Mouse (Mus musculus) hindbrain, embryonic 15.5 days (tissue): ENCODE results near the gene 2810408A11Rik. TPM values are rescaled to one million over a fixed set of nuclear protein-coding genes. Genes with fewer than 3 reads are reported as not detected.

Source experiments
- ATAC-seq: fragments of 200-750 bp; cut with Nextera tagmentation; 2 replicates; pipeline ENCODE4 v1.8.0; 2017; ENCODE audit warnings: low read depth, moderate number of reproducible peaks, moderate TSS enrichment; ENCODE audit not compliant: low FRiP score
- H3K27ac ChIP-seq: fragments of 300-500 bp; sonication (generic); replicated peaks from 2 replicates; pipeline ENCODE4 v1.5.1; 2015; ENCODE audit warnings: mild to moderate bottlenecking, inconsistent platforms
- H3K27me3 ChIP-seq: fragments of 300-500 bp; sonication (generic); 2 replicates; pipeline ENCODE4 v1.6.1; 2015; ENCODE audit warnings: control low read depth, inconsistent platforms
- H3K36me3 ChIP-seq: fragments of 300-500 bp; sonication (generic); 2 replicates; pipeline ENCODE4 v1.6.1; 2015; ENCODE audit warnings: control low read depth, inconsistent platforms
- H3K4me1 ChIP-seq: fragments of 300-500 bp; sonication (generic); replicated peaks from 2 replicates; pipeline ENCODE4 v1.6.1; 2015; ENCODE audit warnings: control low read depth, inconsistent platforms
- H3K4me2 ChIP-seq: fragments of 300-500 bp; sonication (generic); 2 replicates; pipeline ENCODE4 v1.6.1; 2015; ENCODE audit warnings: moderate library complexity, mild to moderate bottlenecking, inconsistent platforms
- H3K4me3 ChIP-seq: fragments of 300-500 bp; sonication (generic); 2 replicates; pipeline ENCODE4 v1.5.1; 2015; ENCODE audit warnings: mild to moderate bottlenecking, inconsistent platforms
- H3K9ac ChIP-seq: fragments of 300-500 bp; sonication (generic); 2 replicates; pipeline ENCODE4 v1.6.1; 2015; ENCODE audit warnings: inconsistent platforms
- H3K9me3 ChIP-seq: fragments of 300-500 bp; sonication (generic); 2 replicates; pipeline ENCODE4 v1.6.1; 2016; ENCODE audit warnings: control low read depth, inconsistent platforms
- WGBS: fragments of 180-500 bp; shearing (Covaris S2); methylation state at CpG from one replicate; pipeline ENCODE4 v1.1.7; 2015; 5-methylcytosine and 5-hydroxymethylcytosine counted together
- polyA plus RNA-seq: library from polyadenylated mRNA; unstranded; fragments of >200 nt; fragmentation: Nextera tagmentation; extraction: Ambion mirVana; gene quantifications from 2 replicates; pipeline ENCODE4 v1.2.1, GENCODE M21; 2015

The 2810408A11Rik gene
- polyA plus RNA-seq, 1 experiment from 2014 or later = 8.8 TPM

- Histone ChIP-seq H3K4me2 (no peak overlapping the region), H3K4me1 (peaks cover 13% of the 10 kb centered on the region), H3K9ac (no peak overlapping the region), H3K27me3 (no peaks in the 10 kb centered on the region), H3K9me3 (no peaks in the 10 kb centered on the region), H3K36me3 (peaks cover 93% of the 10 kb centered on the region), H3K4me3 (no peak overlapping the region), H3K27ac (no peak overlapping the region)
- WGBS = 95% methylated on average over 11 of the region's 11 CpGs
- ATAC-seq = no peak
These were observed 7.9 kb upstream of the 2810408A11Rik start for GRCm38 (mm10) chr11:69908645-69909044.

- Histone ChIP-seq H3K9ac (no peak overlapping the region), H3K27me3 (no peaks in the 10 kb centered on the region), H3K9me3 (no peaks in the 10 kb centered on the region), H3K36me3 (peaks cover 58% of the 10 kb centered on the region), H3K4me2 (no peak overlapping the region), H3K4me1 (peaks cover 24% of the 10 kb centered on the region), H3K27ac (no peak overlapping the region), H3K4me3 (no peak overlapping the region)
- ATAC-seq = no peak
- WGBS = 94% methylated on average over 9 of the region's 9 CpGs
These were observed 3.5 kb upstream of the 2810408A11Rik start for GRCm38 (mm10) chr11:69904311-69904710.

- Histone ChIP-seq H3K4me3 (peak overlapping the region; percentile 91), H3K36me3 (peaks cover 45% of the 10 kb centered on the region), H3K9me3 (no peaks in the 10 kb centered on the region), H3K27me3 (no peaks in the 10 kb centered on the region), H3K4me2 (peak overlapping the region; percentile 88), H3K4me1 (peaks cover 34% of the 10 kb centered on the region), H3K27ac (no peak overlapping the region), H3K9ac (peak overlapping the region; percentile 94; the same call in 1 of the 2 replicates)
- ATAC-seq = no peak
- 89% methylated on average over 13 of the region's 13 CpGs for WGBS
These were observed 2.2 kb upstream of the 2810408A11Rik start for GRCm38 (mm10) chr11:69902972-69903371.

- Histone ChIP-seq H3K36me3 (peaks cover 35% of the 10 kb centered on the region), H3K9ac (peak overlapping the region; percentile 94), H3K4me2 (peak overlapping the region; percentile 88), H3K27me3 (no peaks in the 10 kb centered on the region), H3K9me3 (no peaks in the 10 kb centered on the region), H3K4me3 (peak overlapping the region; percentile 91), H3K4me1 (peaks cover 34% of the 10 kb centered on the region), H3K27ac (peak overlapping the region; percentile 97)
- under 1% methylated on average over 39 of the region's 39 CpGs for WGBS
- ATAC-seq = peak; percentile 1; the same call in 1 of the 2 replicates
These were observed 1.2 kb upstream of the 2810408A11Rik start for GRCm38 (mm10) chr11:69901993-69902392.

- Histone ChIP-seq H3K4me2 (peak overlapping the region; percentile 88), H3K4me3 (peak overlapping the region; percentile 91), H3K27me3 (no peaks in the 10 kb centered on the region), H3K27ac (peak overlapping the region; percentile 97), H3K9ac (peak overlapping the region; percentile 94), H3K36me3 (peaks cover 30% of the 10 kb centered on the region), H3K9me3 (no peaks in the 10 kb centered on the region), H3K4me1 (peaks cover 34% of the 10 kb centered on the region)
- WGBS = 0% methylated on average over 38 of the region's 42 CpGs
- peak; percentile 76 for ATAC-seq
These were observed 639 bp upstream of the 2810408A11Rik start for GRCm38 (mm10) chr11:69901406-69901846.

GRCm38 (mm10) chr11:69899870-69900269 lies 917 bp downstream of the 2810408A11Rik start:
- Histone ChIP-seq H3K9ac (peak overlapping the region; percentile 94), H3K27me3 (no peaks in the 10 kb centered on the region), H3K4me2 (peak overlapping the region; percentile 88), H3K4me1 (peaks cover 34% of the 10 kb centered on the region), H3K36me3 (peaks cover 15% of the 10 kb centered on the region), H3K9me3 (no peaks in the 10 kb centered on the region), H3K4me3 (peak overlapping the region; percentile 91), H3K27ac (peak overlapping the region; percentile 97)
- no peak for ATAC-seq
- WGBS = 14% methylated on average over 4 of the region's 4 CpGs

GRCm38 (mm10) chr11:69895291-69895690 lies 5.5 kb downstream of the 2810408A11Rik start, which contains the start of gene Acap1:
TSS of gene Acap1 (minus strand) at chr11:69895539.
- no peak within 1 kb of the TSS for H3K4me3 ChIP-seq
- H3K27ac ChIP-seq = no peak within 1 kb of the TSS
- no peaks in the 10 kb centered on the region for H3K36me3 ChIP-seq
- no peak within 1 kb of the TSS for H3K4me2 ChIP-seq
- no peak for ATAC-seq
- peaks cover 17% of the 10 kb centered on the region for H3K4me1 ChIP-seq
- no peaks in the 10 kb centered on the region for H3K9me3 ChIP-seq
- no peaks in the 10 kb centered on the region for H3K27me3 ChIP-seq
- no peak within 1 kb of the TSS for H3K9ac ChIP-seq
- 78% methylated on average over 4 of the region's 4 CpGs for WGBS

- Histone ChIP-seq H3K4me2 (no peak overlapping the region), H3K4me3 (no peak overlapping the region), H3K4me1 (peaks cover 13% of the 10 kb centered on the region), H3K9ac (no peak overlapping the region), H3K36me3 (no peaks in the 10 kb centered on the region), H3K9me3 (no peaks in the 10 kb centered on the region), H3K27ac (no peak overlapping the region), H3K27me3 (no peaks in the 10 kb centered on the region)
- 83% methylated on average over 5 of the region's 5 CpGs for WGBS
- ATAC-seq = no peak
These were observed 6.1 kb downstream of the 2810408A11Rik start for GRCm38 (mm10) chr11:69894671-69895070.

- no peaks in the 10 kb centered on the region for H3K4me1 ChIP-seq
- no peak overlapping the region for H3K4me2 ChIP-seq
- no peaks in the 10 kb centered on the region for H3K36me3 ChIP-seq
- H3K4me3 ChIP-seq = no peak overlapping the region
- no peak overlapping the region for H3K9ac ChIP-seq
- no peaks in the 10 kb centered on the region for H3K27me3 ChIP-seq
- H3K9me3 ChIP-seq = no peaks in the 10 kb centered on the region
- 64% methylated on average over 4 of the region's 4 CpGs for WGBS
- ATAC-seq = no peak
- H3K27ac ChIP-seq = no peak overlapping the region
These were observed 9.3 kb downstream of the 2810408A11Rik start for GRCm38 (mm10) chr11:69891482-69891881.

- Histone ChIP-seq H3K27me3 (peaks cover under 1% of the 10 kb centered on the region; the same call in 1 of the 2 replicates), H3K4me1 (no peaks in the 10 kb centered on the region), H3K9me3 (no peaks in the 10 kb centered on the region), H3K27ac (no peak overlapping the region), H3K9ac (no peak overlapping the region), H3K4me3 (no peak overlapping the region), H3K4me2 (no peak overlapping the region), H3K36me3 (no peaks in the 10 kb centered on the region)
- ATAC-seq = no peak
- 78% methylated on average over 8 of the region's 8 CpGs for WGBS
These were observed 13.7 kb downstream of the 2810408A11Rik start for GRCm38 (mm10) chr11:69886907-69887635.

- Histone ChIP-seq H3K27ac (no peak overlapping the region), H3K36me3 (no peaks in the 10 kb centered on the region), H3K27me3 (peaks cover 6% of the 10 kb centered on the region; the same call in 1 of the 2 replicates), H3K4me3 (no peak overlapping the region), H3K4me1 (peaks cover 18% of the 10 kb centered on the region; the same call in 1 of the 2 replicates), H3K4me2 (no peak overlapping the region), H3K9me3 (no peaks in the 10 kb centered on the region), H3K9ac (no peak overlapping the region)
- ATAC-seq = no peak
- 86% methylated on average over 8 of the region's 8 CpGs for WGBS
These were observed 16.1 kb downstream of the 2810408A11Rik start for GRCm38 (mm10) chr11:69884663-69885062.

GRCm38 (mm10) chr11:69884240-69884639 lies 16.5 kb downstream of the 2810408A11Rik start:
- ATAC-seq = no peak
- Histone ChIP-seq H3K4me2 (no peak overlapping the region), H3K27ac (no peak overlapping the region), H3K9me3 (no peaks in the 10 kb centered on the region), H3K27me3 (peaks cover 9% of the 10 kb centered on the region; the same call in 1 of the 2 replicates), H3K9ac (no peak overlapping the region), H3K4me3 (no peak overlapping the region), H3K4me1 (peaks cover 19% of the 10 kb centered on the region; the same call in 1 of the 2 replicates), H3K36me3 (no peaks in the 10 kb centered on the region)
- WGBS = 76% methylated on average over 9 of the region's 9 CpGs
